Mouse (Mus musculus): ENCODE data around the gene Cacna1b. TPM values are rescaled to one million over a fixed set of nuclear protein-coding genes. Genes with fewer than 3 reads are reported as not detected.

The Cacna1b gene
- polyA plus RNA-seq, 1 experiment from 2014 or later = 1.4 TPM

DNA sequence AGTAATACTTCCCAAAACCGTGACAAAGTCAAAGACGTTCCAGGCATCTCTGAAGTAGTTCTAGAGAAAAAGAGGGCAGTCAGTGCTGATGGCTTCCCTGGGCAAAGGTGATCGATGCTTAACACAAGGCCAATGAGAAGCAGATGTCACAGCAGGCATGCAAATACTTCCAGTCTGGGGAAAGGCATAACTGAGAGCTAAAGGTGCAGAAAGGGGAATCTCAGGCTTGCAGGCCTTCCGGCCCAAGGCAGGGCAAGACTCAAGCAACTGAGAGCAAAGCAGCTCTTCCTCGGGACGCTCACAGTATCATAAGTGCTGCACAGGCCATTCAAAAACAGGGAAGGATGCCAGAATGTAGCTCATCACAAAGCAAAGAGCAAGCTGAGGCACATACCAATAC lies 114.4 kb downstream of the Cacna1b start:
- Histone ChIP-seq H3K4me1 (ENCODE audit: control insufficient read depth, insufficient read depth, low read length) (no peaks in the 10 kb centered on the region), H3K4me2 (replicated peaks; ENCODE audit: low read depth, low read length) (no peak overlapping the region), H3K4me3 (ENCODE audit: low read length) (no peak overlapping the region), H3K9me3 (ENCODE audit: control insufficient read depth, low read length) (no peaks in the 10 kb centered on the region), H3K9ac (ENCODE audit: low read depth, low read length) (no peak overlapping the region), H3K27ac (ENCODE audit: low read depth, low read length) (no peak overlapping the region), H3K27me3 (ENCODE audit: control insufficient read depth, insufficient read depth, low read length) (no peaks in the 10 kb centered on the region), H3K36me3 (ENCODE audit: control insufficient read depth, insufficient read depth, low read length) (no peaks in the 10 kb centered on the region)
- no peak for ATAC-seq (ENCODE audit: low FRiP score, low TSS enrichment)
- WGBS = 84% methylated on average over 6 of the region's 6 CpGs

- no peaks in the 10 kb centered on the region for H3K9me3 ChIP-seq (ENCODE audit: control insufficient read depth, low read length)
- no peak overlapping the region for H3K4me3 ChIP-seq (ENCODE audit: low read length)
- WGBS = 89% methylated on average over 5 of the region's 5 CpGs
- no peaks in the 10 kb centered on the region for H3K27me3 ChIP-seq (ENCODE audit: control insufficient read depth, insufficient read depth, low read length)
- ATAC-seq (ENCODE audit: low FRiP score, low TSS enrichment) = no peak
- no peak overlapping the region for H3K27ac ChIP-seq (ENCODE audit: low read depth, low read length)
- no peak overlapping the region for H3K4me2 ChIP-seq (replicated peaks; ENCODE audit: low read depth, low read length)
- H3K36me3 ChIP-seq (ENCODE audit: control insufficient read depth, insufficient read depth, low read length) = no peaks in the 10 kb centered on the region
- H3K9ac ChIP-seq (ENCODE audit: low read depth, low read length) = no peak overlapping the region
- no peaks in the 10 kb centered on the region for H3K4me1 ChIP-seq (ENCODE audit: control insufficient read depth, insufficient read depth, low read length)
Observed at GRCm38 (mm10) chr2:24646452-24647146, 116.4 kb downstream of the Cacna1b start.

DNA sequence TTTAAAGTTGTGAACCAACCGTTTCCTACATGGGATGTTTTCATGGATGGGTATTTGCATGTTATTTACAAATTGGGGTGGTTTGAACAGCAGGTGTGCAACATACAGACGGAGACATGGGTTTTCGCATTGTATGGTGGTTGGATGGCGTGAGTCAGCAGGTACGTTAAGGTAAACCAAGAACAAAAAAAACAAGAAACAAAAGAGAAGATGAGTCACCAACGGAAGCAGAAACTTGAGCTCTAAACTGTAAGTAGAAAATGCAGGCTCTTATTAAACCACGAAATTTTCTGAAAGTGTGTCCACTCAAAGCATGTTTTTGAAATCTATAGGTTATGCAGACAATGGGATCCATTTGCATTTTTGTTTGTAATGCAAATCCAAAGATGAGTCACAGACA lies 120.1 kb downstream of the Cacna1b start:
- H3K9me3 ChIP-seq (ENCODE audit: control insufficient read depth, low read length) = no peaks in the 10 kb centered on the region
- WGBS = 85% methylated on average over 7 of the region's 7 CpGs
- no peaks in the 10 kb centered on the region for H3K27me3 ChIP-seq (ENCODE audit: control insufficient read depth, insufficient read depth, low read length)

DNA sequence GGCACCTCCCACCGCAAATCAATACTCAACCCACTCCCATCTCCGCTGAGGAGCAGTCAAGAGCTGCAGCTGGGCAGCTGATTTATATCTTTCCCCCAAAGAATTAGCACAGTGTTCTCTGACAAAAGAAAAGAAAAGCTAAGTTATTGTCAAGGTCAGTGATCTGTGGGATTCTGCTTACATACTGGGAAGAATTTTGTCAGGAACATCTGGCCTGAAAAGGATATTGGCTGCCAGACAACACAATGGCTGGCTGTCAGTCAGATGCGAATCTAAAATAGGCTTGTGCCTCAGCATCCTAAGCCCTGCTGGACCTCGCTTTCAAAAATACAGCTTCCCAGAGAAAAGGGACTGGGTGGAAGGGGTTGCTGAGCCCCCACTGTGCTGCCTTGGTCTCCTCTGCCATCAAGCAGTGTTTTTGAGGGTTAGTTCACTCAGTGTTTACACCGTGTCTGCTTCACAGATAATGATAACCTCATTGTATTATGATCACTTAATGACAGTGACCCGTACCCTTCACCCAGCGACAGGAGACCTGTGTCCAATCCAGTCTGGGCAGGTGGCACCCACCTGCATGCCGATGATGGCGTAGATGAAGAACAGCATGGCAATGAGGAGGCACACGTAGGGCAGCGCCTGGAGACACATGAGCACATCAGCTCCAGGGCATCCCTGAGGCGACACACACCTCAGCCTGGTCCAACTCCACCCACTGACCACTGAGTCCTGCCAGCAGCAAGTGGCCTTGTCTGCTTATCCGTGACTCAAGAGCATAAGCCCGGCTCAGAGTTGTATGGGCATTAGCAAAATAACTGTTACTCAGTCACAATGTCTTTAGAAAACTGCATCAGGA lies 124.6 kb downstream of the Cacna1b start:
- WGBS = 71% methylated on average over 14 of the region's 14 CpGs
- Histone ChIP-seq H3K4me1 (ENCODE audit: control insufficient read depth, insufficient read depth, low read length) (no peaks in the 10 kb centered on the region), H3K36me3 (ENCODE audit: control insufficient read depth, insufficient read depth, low read length) (no peaks in the 10 kb centered on the region), H3K4me3 (ENCODE audit: low read length) (no peak overlapping the region), H3K27ac (ENCODE audit: low read depth, low read length) (no peak overlapping the region), H3K27me3 (ENCODE audit: control insufficient read depth, insufficient read depth, low read length) (no peaks in the 10 kb centered on the region), H3K4me2 (replicated peaks; ENCODE audit: low read depth, low read length) (no peak overlapping the region), H3K9me3 (ENCODE audit: control insufficient read depth, low read length) (no peaks in the 10 kb centered on the region), H3K9ac (ENCODE audit: low read depth, low read length) (no peak overlapping the region)
- 0 out of 2 replicates have a peak, but pooled peaks have one; percentile 28 for ATAC-seq (ENCODE audit: low FRiP score, low TSS enrichment)

More for the DNA sequence above, 120.1 kb downstream of the Cacna1b start:
- no peak overlapping the region for H3K4me3 ChIP-seq (ENCODE audit: low read length)
- no peak overlapping the region for H3K4me2 ChIP-seq (replicated peaks; ENCODE audit: low read depth, low read length)
- no peak overlapping the region for H3K27ac ChIP-seq (ENCODE audit: low read depth, low read length)
- no peak overlapping the region for H3K9ac ChIP-seq (ENCODE audit: low read depth, low read length)
- H3K4me1 ChIP-seq (ENCODE audit: control insufficient read depth, insufficient read depth, low read length) = no peaks in the 10 kb centered on the region
- H3K36me3 ChIP-seq (ENCODE audit: control insufficient read depth, insufficient read depth, low read length) = no peaks in the 10 kb centered on the region
- ATAC-seq (ENCODE audit: low FRiP score, low TSS enrichment) = no peak

DNA sequence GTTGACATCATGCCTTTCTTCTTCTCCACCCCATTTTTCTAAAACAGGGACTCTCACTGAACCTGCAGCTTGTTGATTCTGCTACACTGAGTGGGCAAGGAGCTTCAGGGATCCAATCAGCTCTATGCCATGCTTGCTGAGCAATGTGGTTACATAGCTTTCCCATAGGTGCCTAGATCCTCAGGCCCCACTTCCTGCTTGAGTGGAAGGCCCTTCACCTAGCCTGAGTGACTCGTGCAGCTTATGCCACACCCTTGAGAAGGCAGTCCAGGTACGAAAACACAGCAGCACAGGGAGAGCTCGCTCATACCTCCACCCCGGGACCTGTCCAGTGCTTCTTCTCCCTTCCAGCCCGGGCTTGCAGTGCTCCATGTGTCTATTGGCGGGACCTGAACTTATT lies 129.3 kb downstream of the Cacna1b start:
- Histone ChIP-seq H3K4me1 (ENCODE audit: control insufficient read depth, insufficient read depth, low read length) (no peaks in the 10 kb centered on the region), H3K4me3 (ENCODE audit: low read length) (no peak overlapping the region), H3K4me2 (replicated peaks; ENCODE audit: low read depth, low read length) (no peak overlapping the region), H3K27ac (ENCODE audit: low read depth, low read length) (no peak overlapping the region), H3K9me3 (ENCODE audit: control insufficient read depth, low read length) (no peaks in the 10 kb centered on the region), H3K27me3 (ENCODE audit: control insufficient read depth, insufficient read depth, low read length) (no peaks in the 10 kb centered on the region), H3K9ac (ENCODE audit: low read depth, low read length) (no peak overlapping the region), H3K36me3 (ENCODE audit: control insufficient read depth, insufficient read depth, low read length) (no peaks in the 10 kb centered on the region)
- ATAC-seq (ENCODE audit: low FRiP score, low TSS enrichment) = no peak
- WGBS = 87% methylated on average over 6 of the region's 6 CpGs

DNA sequence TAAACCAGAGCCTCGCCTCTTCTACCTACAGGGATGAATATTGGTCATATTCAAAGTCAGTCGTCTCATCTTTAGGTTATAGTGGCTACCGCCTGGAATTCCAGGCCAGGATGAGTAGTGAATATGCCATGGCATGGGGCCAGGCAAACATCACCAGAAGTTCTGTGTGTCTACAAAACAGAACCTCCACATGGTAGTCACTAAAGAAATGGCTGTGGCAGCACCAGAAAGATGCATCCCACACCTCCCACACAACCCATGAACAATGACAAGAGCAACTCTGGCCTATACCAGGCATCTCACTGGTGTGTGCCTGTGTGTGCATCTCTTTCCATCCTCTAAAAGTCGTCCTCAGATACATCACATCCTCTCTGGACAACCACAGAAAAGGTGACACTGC lies 145.8 kb downstream of the Cacna1b start:
- Histone ChIP-seq H3K4me3 (ENCODE audit: low read length) (no peak overlapping the region), H3K36me3 (ENCODE audit: control insufficient read depth, insufficient read depth, low read length) (no peaks in the 10 kb centered on the region), H3K9me3 (ENCODE audit: control insufficient read depth, low read length) (no peaks in the 10 kb centered on the region), H3K4me2 (replicated peaks; ENCODE audit: low read depth, low read length) (no peak overlapping the region), H3K27ac (ENCODE audit: low read depth, low read length) (no peak overlapping the region), H3K4me1 (ENCODE audit: control insufficient read depth, insufficient read depth, low read length) (no peaks in the 10 kb centered on the region), H3K9ac (ENCODE audit: low read depth, low read length) (no peak overlapping the region), H3K27me3 (ENCODE audit: control insufficient read depth, insufficient read depth, low read length) (no peaks in the 10 kb centered on the region)
- ATAC-seq (ENCODE audit: low FRiP score, low TSS enrichment) = no peak
- WGBS = 83% methylated on average over 4 of the region's 4 CpGs

- no peak for ATAC-seq (ENCODE audit: low FRiP score, low TSS enrichment)
- 68% methylated on average over 7 of the region's 7 CpGs for WGBS
Observed at GRCm38 (mm10) chr2:24609789-24610188, 153.2 kb downstream of the Cacna1b start.

GRCm38 (mm10) chr2:24608765-24609138 lies 154.2 kb downstream of the Cacna1b start:
- Histone ChIP-seq H3K4me3 (ENCODE audit: low read length) (no peak overlapping the region), H3K27me3 (ENCODE audit: control insufficient read depth, insufficient read depth, low read length) (no peaks in the 10 kb centered on the region), H3K36me3 (ENCODE audit: control insufficient read depth, insufficient read depth, low read length) (no peaks in the 10 kb centered on the region), H3K4me1 (ENCODE audit: control insufficient read depth, insufficient read depth, low read length) (no peaks in the 10 kb centered on the region), H3K9me3 (ENCODE audit: control insufficient read depth, low read length) (no peaks in the 10 kb centered on the region), H3K9ac (ENCODE audit: low read depth, low read length) (no peak overlapping the region), H3K4me2 (replicated peaks; ENCODE audit: low read depth, low read length) (no peak overlapping the region; the same call in 1 of the 2 replicates), H3K27ac (ENCODE audit: low read depth, low read length) (no peak overlapping the region)
- WGBS = 42% methylated on average over 7 of the region's 7 CpGs
- ATAC-seq (ENCODE audit: low FRiP score, low TSS enrichment) = 0 out of 2 replicates have a peak, but pooled peaks have one; percentile 18

More at GRCm38 (mm10) chr2:24609789-24610188, 153.2 kb downstream of the Cacna1b start:
- H3K27me3 ChIP-seq (ENCODE audit: control insufficient read depth, insufficient read depth, low read length) = no peaks in the 10 kb centered on the region
- H3K4me2 ChIP-seq (replicated peaks; ENCODE audit: low read depth, low read length) = no peak overlapping the region
- no peak overlapping the region for H3K27ac ChIP-seq (ENCODE audit: low read depth, low read length)
- no peaks in the 10 kb centered on the region for H3K36me3 ChIP-seq (ENCODE audit: control insufficient read depth, insufficient read depth, low read length)
- H3K9me3 ChIP-seq (ENCODE audit: control insufficient read depth, low read length) = no peaks in the 10 kb centered on the region
- H3K9ac ChIP-seq (ENCODE audit: low read depth, low read length) = no peak overlapping the region
- H3K4me1 ChIP-seq (ENCODE audit: control insufficient read depth, insufficient read depth, low read length) = no peaks in the 10 kb centered on the region
- no peak overlapping the region for H3K4me3 ChIP-seq (ENCODE audit: low read length)

Measured in kidney, embryonic 14.5 days (tissue).